Mouse (Mus musculus) limb, embryonic 14.5 days (tissue): Measurements from ENCODE around the gene Babam2. TPM values are rescaled to one million over a fixed set of nuclear protein-coding genes. Genes with fewer than 3 reads are reported as not detected.

Experiments
- ATAC-seq: fragments of 200-750 bp; cut with Nextera tagmentation; 2 replicates; pipeline ENCODE4 v1.8.0; 2017; ENCODE audit warnings: low read depth, moderate number of reproducible peaks, moderate TSS enrichment; ENCODE audit not compliant: low FRiP score
- DNase-seq: peaks from one replicate; pipeline ENCODE4 v3.0.0-alpha.2; 2015; ENCODE audit warnings: low spot score
- H3K27ac ChIP-seq: fragments of 300-500 bp; sonication (generic); replicated peaks from 2 replicates; pipeline ENCODE4 v1.5.1; 2014; ENCODE audit warnings: low read depth, mild to moderate bottlenecking, low read length, moderate library complexity, mixed read lengths
- H3K27me3 ChIP-seq: fragments of 300-500 bp; sonication (generic); 2 replicates; pipeline ENCODE4 v1.6.1; 2014; ENCODE audit warnings: low read length, mixed read lengths; ENCODE audit not compliant: control insufficient read depth, insufficient read depth
- H3K36me3 ChIP-seq: fragments of 300-500 bp; sonication (generic); 2 replicates; pipeline ENCODE4 v1.6.1; 2014; ENCODE audit warnings: mild to moderate bottlenecking, low read length, moderate library complexity, mixed read lengths; ENCODE audit not compliant: control insufficient read depth, insufficient read depth
- H3K4me1 ChIP-seq: fragments of 300-500 bp; sonication (generic); 2 replicates; pipeline ENCODE4 v1.6.1; 2014; ENCODE audit warnings: antibody characterized with exemption, low read length, mixed read lengths; ENCODE audit not compliant: control insufficient read depth, insufficient read depth
- H3K4me2 ChIP-seq: fragments of 300-500 bp; sonication (generic); replicated peaks from 2 replicates; pipeline ENCODE4 v1.6.1; 2014; ENCODE audit warnings: low read depth, mild to moderate bottlenecking, low read length, moderate library complexity; ENCODE audit not compliant: severe bottlenecking
- H3K4me3 ChIP-seq: fragments of 300-500 bp; sonication (generic); replicated peaks from 2 replicates; pipeline ENCODE4 v1.5.1; 2014; ENCODE audit warnings: low read length
- H3K9ac ChIP-seq: fragments of 300-500 bp; sonication (generic); 2 replicates; pipeline ENCODE4 v1.6.1; 2014; ENCODE audit warnings: mild to moderate bottlenecking, low read depth, low read length, moderate library complexity; ENCODE audit not compliant: severe bottlenecking
- H3K9me3 ChIP-seq: fragments of 300-500 bp; sonication (generic); 2 replicates; pipeline ENCODE4 v1.6.1; 2016; ENCODE audit warnings: low read length; ENCODE audit not compliant: control insufficient read depth
- POLR2A ChIP-seq: fragments of 200-500 bp; IDR thresholded peaks from 2 replicates; pipeline ENCODE4 v1.8.0; 2012; ENCODE audit warnings: inconsistent platforms, mild to moderate bottlenecking, moderate library complexity, borderline replicate concordance; ENCODE audit not compliant: insufficient read depth, insufficient read length; ENCODE audit errors: extremely low read depth
- WGBS: fragments of 180-500 bp; shearing (Covaris S2); extraction: QIAGEN DNeasy Blood & Tissue Kit; methylation state at CpG from one replicate; pipeline ENCODE4 v1.1.7; 2014; 5-methylcytosine and 5-hydroxymethylcytosine counted together
- polyA plus RNA-seq, 2 experiments: library from polyadenylated mRNA; depleted of rRNA in 1 of 2; stranded (reverse) in 1 of 2; unstranded in 1 of 2; fragments of >200 nt; fragmentation: Nextera tagmentation in 1 of 2; extraction: Ambion mirVana in 1 of 2; gene quantifications; 2 replicates each; pipeline versions ENCODE4 v1.2.1 to v1.2.3; 2012 to 2014

Gene Babam2
- polyA plus RNA-seq, 2 experiments, result 23.4 to 35.8 TPM

DNA sequence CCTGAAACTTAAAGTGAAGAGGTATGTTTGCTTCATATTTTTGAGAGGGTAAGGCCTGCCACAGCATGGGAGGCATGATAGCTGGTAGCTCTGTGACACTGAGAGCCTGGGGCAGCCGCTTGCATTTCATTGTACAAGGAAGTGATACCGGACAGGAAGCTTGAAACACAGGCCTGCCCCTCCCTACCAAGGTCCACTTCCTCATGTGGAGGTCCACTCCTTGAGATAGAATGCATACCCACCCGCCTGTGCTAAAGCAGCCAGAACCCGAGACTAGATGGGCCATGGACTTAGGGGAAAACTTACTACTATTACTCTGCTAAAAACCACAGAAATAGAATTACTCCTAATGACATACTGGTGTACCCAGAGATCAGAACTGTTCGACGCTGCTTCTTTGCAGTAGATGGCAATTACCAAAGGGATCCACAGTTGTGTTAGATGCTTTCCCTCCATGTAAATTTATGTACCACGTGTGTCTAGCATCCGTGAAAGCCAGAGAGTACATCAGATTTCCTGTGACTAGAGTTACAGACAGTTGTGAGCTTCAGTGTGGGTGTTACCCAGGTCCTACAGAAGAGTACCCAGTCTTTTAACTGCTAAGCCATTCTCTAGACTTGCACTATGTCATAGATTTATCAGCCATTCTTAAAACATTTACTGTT, 173.5 kb downstream of the Babam2 start:
- H3K4me1 ChIP-seq, result no peaks in the 10 kb centered on the region
- DNase-seq (no peak), ATAC-seq (no peak)
- no peak overlapping the region for H3K4me3 ChIP-seq
- WGBS, result 77% methylated on average over 8 of the region's 8 CpGs
- H3K9ac ChIP-seq, result no peak overlapping the region
- H3K27ac ChIP-seq, result no peak overlapping the region
- TF ChIP-seq POLR2A, result no peak
- H3K4me2 ChIP-seq, result no peak overlapping the region
- no peaks in the 10 kb centered on the region for H3K27me3 ChIP-seq
- H3K9me3 ChIP-seq, result no peaks in the 10 kb centered on the region
- H3K36me3 ChIP-seq, result no peaks in the 10 kb centered on the region

DNA sequence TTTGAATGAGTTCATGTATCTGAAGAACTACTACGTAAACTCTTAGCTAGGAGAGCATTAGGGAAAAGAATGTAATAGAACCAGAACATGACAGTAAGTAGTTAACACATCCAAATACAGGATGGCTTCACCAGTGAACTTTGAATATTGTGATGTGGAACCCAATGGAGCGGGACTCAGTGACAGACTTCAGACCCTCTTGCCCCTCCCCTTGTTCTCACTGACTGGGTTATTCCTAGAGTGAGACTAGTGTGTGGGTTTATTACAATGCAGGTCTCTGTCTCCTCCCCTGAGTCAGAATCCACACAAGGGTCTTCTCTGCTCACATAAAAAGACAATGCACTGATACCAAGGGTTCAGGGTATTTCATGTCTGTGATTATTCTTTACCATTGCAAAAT, 175.8 kb downstream of the Babam2 start:
- 87% methylated on average over 2 of the region's 2 CpGs for WGBS

DNA sequence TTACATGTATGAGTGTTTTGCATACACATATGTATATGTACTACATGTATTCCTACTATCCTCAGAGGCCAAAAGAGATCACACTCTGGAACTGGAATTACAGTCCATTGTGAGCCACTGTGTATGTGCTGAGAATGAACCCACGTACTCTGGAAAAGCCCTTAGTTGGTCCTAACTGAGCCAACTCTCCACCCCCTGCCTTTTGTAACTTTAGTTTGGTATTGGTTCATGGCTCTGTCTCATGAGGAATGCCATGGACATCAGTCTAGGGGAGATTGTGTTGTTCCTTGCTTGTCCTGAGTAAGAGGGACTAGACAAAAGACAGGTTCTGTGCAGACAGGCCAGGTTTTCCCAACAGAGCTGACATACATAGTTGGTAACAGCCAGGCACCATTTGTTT, 177.1 kb downstream of the Babam2 start:
- WGBS, result 90% methylated on average over 1 of the region's 1 CpGs
- no peaks in the 10 kb centered on the region for H3K9me3 ChIP-seq
- ATAC-seq, result no peak

More for the DNA sequence above, 175.8 kb downstream of the Babam2 start:
- Histone ChIP-seq H3K4me2 (no peak overlapping the region), H3K27ac (no peak overlapping the region), H3K9me3 (no peaks in the 10 kb centered on the region), H3K36me3 (no peaks in the 10 kb centered on the region), H3K27me3 (no peaks in the 10 kb centered on the region), H3K9ac (no peak overlapping the region), H3K4me1 (0 out of 2 replicates have a peak, but pooled peaks cover 2% of the 10 kb centered on the region), H3K4me3 (no peak overlapping the region)
- ATAC-seq (no peak), DNase-seq (no peak)
- TF ChIP-seq POLR2A, result no peak

DNA sequence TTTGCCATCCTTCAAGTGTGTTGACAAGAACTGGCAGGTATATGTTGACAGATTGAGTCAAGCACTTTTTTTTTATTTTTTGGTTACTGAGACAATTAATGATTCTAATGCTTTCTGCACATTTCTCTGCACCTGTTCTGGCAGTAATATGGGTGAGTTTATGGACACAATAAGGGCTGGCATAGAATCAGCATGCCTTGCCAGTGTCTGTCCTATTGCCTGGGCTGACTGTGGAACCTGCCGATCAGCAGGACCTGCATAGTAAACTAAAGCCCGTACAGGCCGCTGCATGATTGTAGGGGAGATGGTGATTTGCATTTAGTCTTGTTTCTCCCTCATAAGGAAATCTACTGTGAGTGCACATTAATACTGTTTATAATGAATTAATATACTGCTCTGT, 178.0 kb downstream of the Babam2 start:
- 79% methylated on average over 3 of the region's 3 CpGs for WGBS
- Histone ChIP-seq H3K4me2 (no peak overlapping the region), H3K36me3 (no peaks in the 10 kb centered on the region), H3K27ac (no peak overlapping the region), H3K4me3 (no peak overlapping the region), H3K9ac (no peak overlapping the region), H3K4me1 (0 out of 2 replicates have a peak, but pooled peaks cover 2% of the 10 kb centered on the region), H3K27me3 (no peaks in the 10 kb centered on the region), H3K9me3 (no peaks in the 10 kb centered on the region)
- no peak for DNase-seq
- no peak for TF ChIP-seq POLR2A
- ATAC-seq, result no peak

More for the DNA sequence above, 177.1 kb downstream of the Babam2 start:
- no peak overlapping the region for H3K27ac ChIP-seq
- no peak overlapping the region for H3K4me2 ChIP-seq
- no peaks in the 10 kb centered on the region for H3K36me3 ChIP-seq
- H3K4me3 ChIP-seq, result no peak overlapping the region
- no peak for TF ChIP-seq POLR2A
- H3K9ac ChIP-seq, result no peak overlapping the region
- H3K27me3 ChIP-seq, result no peaks in the 10 kb centered on the region
- no peak for DNase-seq
- H3K4me1 ChIP-seq, result 0 out of 2 replicates have a peak, but pooled peaks cover 2% of the 10 kb centered on the region

DNA sequence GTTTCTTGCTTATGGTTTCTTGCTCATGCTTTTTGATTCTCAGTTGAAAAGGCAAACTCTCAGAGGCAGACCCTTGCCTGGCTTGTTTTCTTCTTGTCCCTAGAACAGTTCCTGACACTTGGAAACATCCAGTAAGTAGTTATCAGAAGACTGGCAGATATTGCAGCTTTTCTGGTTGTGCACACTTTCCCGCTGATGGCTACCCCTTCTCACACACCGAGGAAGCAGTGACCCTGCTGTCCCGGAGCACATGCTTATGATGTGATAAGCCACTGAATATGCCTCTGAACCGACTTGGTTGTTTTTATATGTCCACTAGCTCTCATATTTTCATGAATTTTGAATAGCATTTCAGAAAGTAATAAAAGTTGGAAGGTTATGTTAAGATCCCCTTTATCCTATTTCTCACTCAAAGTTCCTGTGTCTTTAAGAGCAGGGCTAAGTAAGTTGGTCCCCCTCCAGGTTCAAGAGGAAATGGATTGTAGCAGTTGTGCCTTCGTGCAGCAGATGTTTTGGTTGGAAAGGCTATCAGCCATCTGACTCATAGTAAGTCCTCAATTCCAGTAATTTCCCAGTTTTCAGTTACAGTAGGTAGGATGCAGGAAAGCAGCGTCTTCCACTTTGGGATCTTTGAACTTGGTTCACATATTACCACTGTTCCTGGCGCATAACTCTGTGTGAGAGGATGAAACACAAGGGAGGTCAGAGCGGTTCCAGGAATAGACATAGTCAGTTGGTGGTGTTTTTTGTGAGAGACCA, 178.9 kb downstream of the Babam2 start:
- 0 out of 2 replicates have a peak, but pooled peaks cover 2% of the 10 kb centered on the region for H3K4me1 ChIP-seq
- H3K9me3 ChIP-seq, result no peaks in the 10 kb centered on the region
- H3K27ac ChIP-seq, result peak overlapping the region; percentile 8; the same call in 1 of the 2 replicates
- no peak overlapping the region for H3K4me2 ChIP-seq
- no peak overlapping the region for H3K9ac ChIP-seq
- ATAC-seq (no peak), DNase-seq (peak; percentile 70)
- no peaks in the 10 kb centered on the region for H3K27me3 ChIP-seq
- WGBS, result 62% methylated on average over 8 of the region's 8 CpGs
- no peak overlapping the region for H3K4me3 ChIP-seq
- H3K36me3 ChIP-seq, result no peaks in the 10 kb centered on the region
- no peak for TF ChIP-seq POLR2A
